Mouse (Mus musculus) T-helper 1 cell (primary cell): ENCODE results near the gene Gclc.
"Not testable (repeated sequence)": the region's sequence is repeated elsewhere in the genome, so short reads cannot be mapped to it uniquely, and the experiment has no call there.

Experiments
- in situ Hi-C: fragments of 300-600 bp; cut with MboI, MseI; formaldehyde crosslinking; loops from one replicate; pipeline ENCODE4 v1.15.1; 2025; ENCODE audit warnings: high pct_unique_total_duplicates

The Gclc gene

GRCm38 (mm10) chr9:77744798-77745197 lies 9.5 kb upstream of the Gclc start:
- in situ Hi-C loops: no loop called here

- in situ Hi-C loops: no loop called here
These were observed 8.0 kb upstream of the Gclc start for GRCm38 (mm10) chr9:77746315-77746714.

- in situ Hi-C loops: not testable (repeated sequence)
These were observed 6.0 kb upstream of the Gclc start for GRCm38 (mm10) chr9:77748292-77748691.

- in situ Hi-C loops: no loop called here
These were observed 3.9 kb upstream of the Gclc start for GRCm38 (mm10) chr9:77750133-77751060.

GRCm38 (mm10) chr9:77751091-77751521 lies 3.2 kb upstream of the Gclc start:
- in situ Hi-C loops: no loop called here

- in situ Hi-C loops: no loop called here
These were observed 530 bp downstream of the Gclc start for GRCm38 (mm10) chr9:77754728-77755402.

- in situ Hi-C loops: no loop called here
These were observed 1.1 kb downstream of the Gclc start for GRCm38 (mm10) chr9:77755403-77755784.

GRCm38 (mm10) chr9:77756076-77756475 lies 1.7 kb downstream of the Gclc start:
- in situ Hi-C loops: no loop called here

GRCm38 (mm10) chr9:77757331-77757730 lies 3.0 kb downstream of the Gclc start:
- in situ Hi-C loops: no loop called here

GRCm38 (mm10) chr9:77758481-77758880 lies 4.1 kb downstream of the Gclc start:
- in situ Hi-C loops: no loop called here

- in situ Hi-C loops: no loop called here
These were observed 4.8 kb downstream of the Gclc start for GRCm38 (mm10) chr9:77759111-77759510.

GRCm38 (mm10) chr9:77759756-77760155 lies 5.4 kb downstream of the Gclc start:
- in situ Hi-C loops: no loop called here

GRCm38 (mm10) chr9:77766218-77766617 lies 11.9 kb downstream of the Gclc start:
- in situ Hi-C loops: no loop called here

GRCm38 (mm10) chr9:77766767-77767166 lies 12.4 kb downstream of the Gclc start:
- in situ Hi-C loops: no loop called here

- in situ Hi-C loops: no loop called here
These were observed 16.6 kb downstream of the Gclc start for GRCm38 (mm10) chr9:77770909-77771308.

- in situ Hi-C loops: no loop called here
These were observed 17.0 kb downstream of the Gclc start for GRCm38 (mm10) chr9:77771330-77771729.

GRCm38 (mm10) chr9:77771765-77772383 lies 17.5 kb downstream of the Gclc start:
- in situ Hi-C loops: no loop called here

- in situ Hi-C loops: no loop called here
These were observed 22.6 kb downstream of the Gclc start for GRCm38 (mm10) chr9:77776720-77777515.

GRCm38 (mm10) chr9:77777622-77778021 lies 23.3 kb downstream of the Gclc start:
- in situ Hi-C loops: no loop called here

GRCm38 (mm10) chr9:77779711-77780110 lies 25.4 kb downstream of the Gclc start:
- in situ Hi-C loops: no loop called here

- in situ Hi-C loops: no loop called here
These were observed 27.3 kb downstream of the Gclc start for GRCm38 (mm10) chr9:77781453-77782163.
